Mouse (Mus musculus): Measurements from ENCODE around the gene Mtch1.

The Mtch1 gene

GRCm38 (mm10) chr17:29305058-29305806 lies 42.5 kb downstream of the Mtch1 start:
- peak; percentile 54 to 59 for DNase-seq

DNA sequence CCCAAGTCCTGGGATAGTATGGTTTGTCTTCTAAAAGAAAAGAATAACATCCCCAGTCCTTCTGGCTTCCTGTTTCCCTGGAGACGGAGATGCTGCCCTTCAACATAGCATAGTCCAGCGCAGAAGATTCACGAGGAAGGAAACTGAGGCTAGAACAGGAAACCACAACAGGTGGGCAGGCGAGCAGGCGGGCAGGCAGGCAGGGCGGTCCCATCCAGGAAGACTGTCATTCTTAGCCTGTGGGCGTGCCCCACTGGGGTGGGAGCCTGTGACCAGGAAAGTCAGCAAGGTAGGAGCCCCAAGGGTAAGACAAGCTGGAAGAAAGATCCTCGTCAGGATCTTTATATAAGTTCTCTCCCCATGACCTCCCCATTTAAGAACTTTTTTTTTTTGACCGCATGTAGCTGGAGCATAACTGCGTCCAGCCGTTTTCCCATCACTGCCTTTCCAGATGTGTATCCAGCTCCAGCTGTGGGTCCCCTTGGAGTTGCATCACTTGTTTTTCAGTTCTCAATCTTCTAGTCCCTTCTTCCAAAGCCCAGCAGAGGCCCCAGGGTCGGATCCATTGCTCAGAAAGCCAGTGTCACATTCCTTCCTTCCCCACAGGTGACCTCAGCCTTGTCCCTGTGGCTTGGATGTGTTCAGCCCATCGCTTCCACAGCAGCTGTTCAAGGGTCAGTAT lies 43.2 kb downstream of the Mtch1 start:
- no peak for DNase-seq

GRCm38 (mm10) chr17:29303856-29304255 lies 43.9 kb downstream of the Mtch1 start:
- DNase-seq: no peak

- no peak for DNase-seq
Measured at GRCm38 (mm10) chr17:29303087-29303486, 44.6 kb downstream of the Mtch1 start.

DNA sequence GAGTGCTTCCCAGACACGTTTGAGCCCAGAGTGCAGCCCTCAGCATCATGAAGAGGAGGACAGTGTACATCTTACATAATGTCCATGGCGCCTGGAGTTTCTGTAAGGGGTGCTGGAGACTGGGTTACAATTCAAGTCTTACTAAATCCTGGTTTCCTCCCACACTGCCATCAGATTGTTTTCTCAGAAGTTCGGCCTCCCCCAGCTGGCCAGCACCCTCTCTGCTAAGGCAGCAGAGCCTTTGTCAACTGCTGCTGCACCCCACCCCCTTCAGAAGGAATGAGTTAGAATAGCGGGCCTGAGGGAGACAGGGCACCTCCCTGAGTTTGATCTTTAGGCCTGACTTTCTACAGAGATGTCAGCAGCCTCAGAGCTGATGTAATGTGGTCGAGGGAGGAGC lies 45.6 kb downstream of the Mtch1 start:
- no peak for DNase-seq

GRCm38 (mm10) chr17:29301421-29301820 lies 46.3 kb downstream of the Mtch1 start:
- no peak for DNase-seq

GRCm38 (mm10) chr17:29300926-29301325 lies 46.8 kb downstream of the Mtch1 start:
- no peak for DNase-seq

DNA sequence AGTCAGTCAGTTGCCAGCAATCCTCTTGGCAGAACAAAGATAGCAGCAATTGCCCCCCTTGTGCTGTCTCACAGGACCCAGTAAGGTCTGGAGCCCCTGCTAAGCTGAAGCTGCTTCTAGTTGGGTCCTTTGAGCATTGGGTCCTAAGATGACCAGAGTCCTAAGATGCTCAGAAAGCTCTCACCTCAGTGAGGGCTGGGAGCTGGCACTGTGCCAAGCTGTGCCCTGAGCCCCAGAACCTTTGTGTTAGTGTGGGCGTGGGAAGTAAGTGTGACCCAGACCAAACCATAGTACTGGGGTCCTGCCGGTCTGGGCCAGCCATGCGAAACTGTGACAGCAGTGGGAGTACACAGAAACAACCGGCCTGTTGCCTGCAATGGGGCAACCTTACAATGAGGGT lies 48.5 kb downstream of the Mtch1 start:
- DNase-seq: no peak

- DNase-seq: no peak
Measured at GRCm38 (mm10) chr17:29297813-29298212, 49.9 kb downstream of the Mtch1 start.

GRCm38 (mm10) chr17:29297321-29297720 lies 50.4 kb downstream of the Mtch1 start:
- DNase-seq: no peak

DNA sequence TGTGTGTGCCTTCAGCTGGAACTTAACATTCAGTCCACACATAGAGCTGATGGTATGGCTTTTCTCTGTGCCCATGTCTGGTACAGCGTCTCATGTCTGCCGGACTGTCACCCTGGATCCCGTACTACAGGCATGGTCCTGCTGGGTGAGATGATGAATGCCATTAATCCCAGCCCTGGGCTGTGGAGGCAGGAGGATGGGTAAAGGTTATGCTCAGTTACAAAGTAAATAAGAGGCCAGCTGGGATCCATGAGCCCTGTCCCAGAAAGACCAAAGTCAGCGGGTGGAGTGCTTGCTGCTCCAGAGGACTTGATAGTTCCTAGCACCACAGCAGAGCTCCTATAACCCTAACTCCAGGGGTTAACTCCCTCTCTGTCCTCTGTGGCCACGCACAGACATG lies 51.9 kb downstream of the Mtch1 start:
- no peak for DNase-seq

DNA sequence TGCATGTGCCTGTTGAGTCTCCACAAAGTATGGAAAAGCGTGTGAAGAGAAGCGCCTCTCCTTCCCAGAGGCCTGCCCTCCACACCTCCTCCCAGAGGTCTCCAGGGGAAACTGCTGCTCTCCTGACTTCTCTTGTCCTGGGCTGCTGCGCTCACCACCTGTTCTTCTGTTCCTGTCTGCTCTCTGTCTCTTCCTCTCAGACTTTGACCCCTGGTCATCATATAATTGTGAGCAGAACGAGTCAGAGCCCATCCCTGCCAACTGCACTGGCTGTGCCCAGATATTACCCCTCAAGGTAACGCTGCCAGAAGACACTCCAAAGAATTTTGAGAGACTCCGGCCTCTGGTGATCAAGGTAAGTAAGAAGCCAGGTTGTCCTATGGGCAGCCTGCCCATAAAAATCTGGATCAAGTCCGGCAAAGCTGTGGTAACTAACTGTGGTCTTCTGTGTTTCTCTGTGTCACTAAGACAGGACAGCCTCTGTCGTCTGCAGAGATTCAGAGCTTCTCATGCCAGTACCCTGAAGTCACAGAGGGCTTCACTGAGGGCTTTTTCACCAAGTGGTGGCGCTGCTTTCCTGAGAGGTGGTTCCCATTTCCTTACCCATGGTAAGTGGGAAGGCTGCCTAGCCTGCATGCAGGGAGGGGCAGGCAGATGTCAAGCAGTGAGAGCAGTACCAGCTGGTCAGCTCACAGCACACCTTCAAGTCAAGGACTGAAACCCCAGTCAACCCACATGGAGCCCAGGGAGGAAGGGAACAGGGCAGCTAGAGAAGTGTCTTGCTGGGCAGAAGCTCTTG lies 53.7 kb downstream of the Mtch1 start:
- DNase-seq: peak in 1 of 2 experiments; percentile 31

- no peak for DNase-seq
Measured at GRCm38 (mm10) chr17:29292996-29293395, 54.7 kb downstream of the Mtch1 start.

DNA sequence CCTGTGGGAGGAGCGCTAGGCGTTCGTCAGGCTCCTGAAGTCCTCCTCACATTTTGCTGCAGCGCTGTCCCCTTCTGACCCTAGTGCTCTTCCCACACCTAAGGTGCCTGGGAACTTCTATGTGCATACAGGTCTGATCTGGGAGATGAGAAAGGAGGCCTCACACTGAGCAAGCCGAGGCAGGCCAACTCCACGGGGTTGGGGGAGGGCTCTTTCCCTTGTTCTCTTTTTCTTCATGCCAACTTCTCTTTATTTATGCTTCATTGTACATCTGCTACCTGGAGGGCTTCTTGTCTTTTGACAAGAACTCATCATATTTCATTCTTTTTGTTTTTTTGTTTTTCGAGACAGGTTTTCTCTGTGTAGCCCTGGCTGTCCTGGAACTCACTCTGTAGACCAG lies 55.9 kb downstream of the Mtch1 start:
- DNase-seq: no peak

DNA sequence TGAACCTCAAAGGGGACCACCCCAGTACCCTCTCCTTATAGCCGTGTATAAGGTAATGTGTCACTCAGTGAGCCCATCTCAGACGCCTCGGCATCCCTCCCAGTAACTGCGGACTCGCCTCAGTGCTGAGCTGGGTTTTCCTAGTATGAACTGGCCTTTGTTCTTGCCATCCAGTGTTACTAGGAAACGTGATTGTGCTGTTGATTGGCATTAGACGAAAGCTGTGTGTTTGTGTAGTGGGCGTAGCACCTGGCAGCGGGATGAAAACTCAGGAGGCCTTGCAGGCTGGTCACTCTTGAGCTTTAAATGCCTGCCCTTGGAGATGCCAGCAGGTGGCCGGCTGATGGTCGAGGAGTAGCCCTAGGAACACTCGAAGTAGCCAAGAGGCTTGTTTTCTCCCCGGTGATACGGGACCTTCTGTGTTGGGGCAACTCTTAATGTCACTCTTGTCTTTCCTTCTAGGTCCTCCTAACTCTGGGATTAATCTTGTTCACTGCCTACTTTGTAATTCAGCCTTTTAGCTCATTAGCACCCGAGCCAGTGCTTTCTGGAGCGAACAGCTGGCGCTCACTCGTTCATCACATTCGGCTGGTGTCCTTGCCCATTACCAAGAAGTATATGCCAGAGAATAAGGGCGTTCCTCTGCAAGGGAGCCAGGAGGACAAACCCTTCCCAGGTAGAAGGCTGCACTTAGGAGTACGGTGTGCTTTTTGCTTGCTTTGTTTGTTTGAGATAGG lies 65.3 kb downstream of the Mtch1 start:
- no peak for DNase-seq

Measured in cerebellum, postnatal 36 days (tissue).